Mouse (Mus musculus) stomach, embryonic 15.5 days (tissue): ENCODE data around the gene Smim17. TPM values are rescaled to one million over a fixed set of nuclear protein-coding genes. Genes with fewer than 3 reads are reported as not detected.

Experiments used
- ATAC-seq: fragments of 200-750 bp; cut with Nextera tagmentation; 2 replicates; pipeline ENCODE4 v1.8.0; 2017; ENCODE audit warnings: low read depth, moderate number of reproducible peaks, moderate TSS enrichment; ENCODE audit not compliant: insufficient read depth, low FRiP score
- H3K27ac ChIP-seq: fragments of 300-500 bp; sonication (generic); 2 replicates; pipeline ENCODE4 v1.5.1; 2015; ENCODE audit warnings: mild to moderate bottlenecking, inconsistent platforms
- H3K27me3 ChIP-seq: fragments of 300-500 bp; sonication (generic); replicated peaks from 2 replicates; pipeline ENCODE4 v1.6.1; 2015; ENCODE audit warnings: inconsistent platforms
- H3K36me3 ChIP-seq: fragments of 300-500 bp; sonication (generic); 2 replicates; pipeline ENCODE4 v1.6.1; 2015; ENCODE audit warnings: inconsistent platforms
- H3K4me1 ChIP-seq: fragments of 300-500 bp; sonication (generic); 2 replicates; pipeline ENCODE4 v1.6.1; 2015; ENCODE audit warnings: inconsistent platforms
- H3K4me2 ChIP-seq: fragments of 300-500 bp; sonication (generic); 2 replicates; pipeline ENCODE4 v1.6.1; 2015; ENCODE audit warnings: mild to moderate bottlenecking, inconsistent platforms
- H3K4me3 ChIP-seq: fragments of 300-500 bp; sonication (generic); replicated peaks from 2 replicates; pipeline ENCODE4 v1.5.1; 2015; ENCODE audit warnings: inconsistent platforms
- H3K9ac ChIP-seq: fragments of 300-500 bp; sonication (generic); 2 replicates; pipeline ENCODE4 v1.6.1; 2015; ENCODE audit warnings: inconsistent platforms
- H3K9me3 ChIP-seq: fragments of 300-500 bp; sonication (generic); 2 replicates; pipeline ENCODE4 v1.6.1; 2016; ENCODE audit warnings: inconsistent platforms
- WGBS: fragments of 180-500 bp; shearing (Covaris S2); methylation state at CpG from one replicate; pipeline ENCODE4 v1.1.7; 2015; 5-methylcytosine and 5-hydroxymethylcytosine counted together
- polyA plus RNA-seq: library from polyadenylated mRNA; unstranded; fragments of >200 nt; fragmentation: Nextera tagmentation; extraction: Ambion mirVana; gene quantifications from 2 replicates; pipeline ENCODE4 v1.2.1, GENCODE M21; 2015

The Smim17 gene
- polyA plus RNA-seq, 1 experiment from 2014 or later, result 0.26 TPM

- Histone ChIP-seq H3K27ac (no peak overlapping the region), H3K9ac (no peak overlapping the region), H3K36me3 (no peaks in the 10 kb centered on the region), H3K4me3 (no peak overlapping the region), H3K27me3 (no peaks in the 10 kb centered on the region), H3K4me2 (no peak overlapping the region), H3K4me1 (no peaks in the 10 kb centered on the region), H3K9me3 (no peaks in the 10 kb centered on the region)
- 87% methylated on average over 3 of the region's 3 CpGs for WGBS
- no peak for ATAC-seq
These were observed 25.5 kb upstream of the Smim17 start for GRCm38 (mm10) chr7:6372993-6373392.

- H3K9ac ChIP-seq, result no peak overlapping the region
- no peak for ATAC-seq
- H3K4me1 ChIP-seq, result peaks cover 7% of the 10 kb centered on the region
- no peaks in the 10 kb centered on the region for H3K36me3 ChIP-seq
- WGBS, result 80% methylated on average over 8 of the region's 8 CpGs
- H3K9me3 ChIP-seq, result no peaks in the 10 kb centered on the region
- H3K27ac ChIP-seq, result no peak overlapping the region
- H3K4me3 ChIP-seq, result no peak overlapping the region
- H3K4me2 ChIP-seq, result no peak overlapping the region
- H3K27me3 ChIP-seq, result no peaks in the 10 kb centered on the region
These were observed 20.1 kb upstream of the Smim17 start for GRCm38 (mm10) chr7:6378441-6378840.

- Histone ChIP-seq H3K9ac (no peak overlapping the region), H3K4me2 (no peak overlapping the region), H3K4me3 (no peak overlapping the region), H3K9me3 (no peaks in the 10 kb centered on the region), H3K27ac (no peak overlapping the region), H3K36me3 (no peaks in the 10 kb centered on the region), H3K27me3 (no peaks in the 10 kb centered on the region), H3K4me1 (peaks cover 16% of the 10 kb centered on the region)
- 72% methylated on average over 2 of the region's 2 CpGs for WGBS
- ATAC-seq, result no peak
These were observed 17.1 kb upstream of the Smim17 start for GRCm38 (mm10) chr7:6381431-6381830.

- no peaks in the 10 kb centered on the region for H3K36me3 ChIP-seq
- WGBS, result under 1% methylated on average over 27 of the region's 28 CpGs
- H3K4me1 ChIP-seq, result peaks cover 16% of the 10 kb centered on the region
- no peaks in the 10 kb centered on the region for H3K9me3 ChIP-seq
- no peaks in the 10 kb centered on the region for H3K27me3 ChIP-seq
- H3K27ac ChIP-seq, result no peak within 1 kb of the TSS
- peak; percentile 97 for ATAC-seq
- peak within 1 kb of the TSS; percentile 57 for H3K4me3 ChIP-seq
- peak within 1 kb of the TSS; percentile 51 for H3K9ac ChIP-seq
- H3K4me2 ChIP-seq, result peak within 1 kb of the TSS; percentile 77
These were observed 15.5 kb upstream of the Smim17 start, which contains the start of gene Zfp28 for GRCm38 (mm10) chr7:6383044-6383455. Gene Zfp28 (plus strand): TSS chr7:6383295.

- Histone ChIP-seq H3K27me3 (no peaks in the 10 kb centered on the region), H3K4me1 (peaks cover 16% of the 10 kb centered on the region), H3K4me3 (peak overlapping the region; percentile 57), H3K9me3 (no peaks in the 10 kb centered on the region), H3K9ac (no peak overlapping the region), H3K4me2 (peak overlapping the region; percentile 77), H3K36me3 (no peaks in the 10 kb centered on the region), H3K27ac (no peak overlapping the region)
- 67% methylated on average over 8 of the region's 8 CpGs for WGBS
- ATAC-seq, result no peak
These were observed 14.5 kb upstream of the Smim17 start for GRCm38 (mm10) chr7:6384011-6384410.

- Histone ChIP-seq H3K27me3 (no peaks in the 10 kb centered on the region), H3K4me1 (peaks cover 15% of the 10 kb centered on the region), H3K9me3 (no peaks in the 10 kb centered on the region), H3K36me3 (no peaks in the 10 kb centered on the region), H3K27ac (no peak overlapping the region), H3K4me3 (no peak overlapping the region), H3K9ac (no peak overlapping the region), H3K4me2 (no peak overlapping the region)
- 90% methylated on average over 8 of the region's 8 CpGs for WGBS
- no peak for ATAC-seq
These were observed 11.5 kb upstream of the Smim17 start for GRCm38 (mm10) chr7:6386995-6387394.

- 86% methylated on average over 5 of the region's 5 CpGs for WGBS
- Histone ChIP-seq H3K9ac (no peak overlapping the region), H3K27me3 (no peaks in the 10 kb centered on the region), H3K4me1 (0 out of 2 replicates have a peak, but pooled peaks cover 3% of the 10 kb centered on the region), H3K36me3 (peaks cover 5% of the 10 kb centered on the region; the same call in 1 of the 2 replicates), H3K4me3 (no peak overlapping the region), H3K9me3 (no peaks in the 10 kb centered on the region), H3K27ac (no peak overlapping the region), H3K4me2 (no peak overlapping the region)
- ATAC-seq, result no peak
These were observed 9.5 kb upstream of the Smim17 start for GRCm38 (mm10) chr7:6388971-6389370.

- no peak for ATAC-seq
- 71% methylated on average over 5 of the region's 5 CpGs for WGBS
These were observed 9.1 kb upstream of the Smim17 start for GRCm38 (mm10) chr7:6389449-6389848.

GRCm38 (mm10) chr7:6410043-6410442, 11.5 kb downstream of the Smim17 start, which contains the start of gene Gm20715:
Gene Gm20715 (plus strand): TSS chr7:6410277.
- H3K36me3 ChIP-seq, result no peaks in the 10 kb centered on the region
- peak; percentile 95 for ATAC-seq
- H3K9me3 ChIP-seq, result no peaks in the 10 kb centered on the region
- H3K9ac ChIP-seq, result no peak within 1 kb of the TSS
- WGBS, result 2% methylated on average over 17 of the region's 17 CpGs
- no peak within 1 kb of the TSS for H3K4me2 ChIP-seq
- no peak within 1 kb of the TSS for H3K27ac ChIP-seq
- H3K4me1 ChIP-seq, result no peaks in the 10 kb centered on the region
- H3K4me3 ChIP-seq, result no peak within 1 kb of the TSS
- no peaks in the 10 kb centered on the region for H3K27me3 ChIP-seq

More at GRCm38 (mm10) chr7:6389449-6389848, 9.1 kb upstream of the Smim17 start:
- no peaks in the 10 kb centered on the region for H3K4me1 ChIP-seq
- H3K4me3 ChIP-seq, result no peak overlapping the region
- no peaks in the 10 kb centered on the region for H3K9me3 ChIP-seq
- no peak overlapping the region for H3K4me2 ChIP-seq
- H3K27ac ChIP-seq, result no peak overlapping the region
- peaks cover 5% of the 10 kb centered on the region for H3K36me3 ChIP-seq
- H3K9ac ChIP-seq, result no peak overlapping the region
- no peaks in the 10 kb centered on the region for H3K27me3 ChIP-seq

GRCm38 (mm10) chr7:6414626-6415441, 16.3 kb downstream of the Smim17 start:
- Histone ChIP-seq H3K27ac (no peak overlapping the region), H3K27me3 (0 out of 2 replicates have a peak, but pooled peaks cover 4% of the 10 kb centered on the region), H3K36me3 (no peaks in the 10 kb centered on the region), H3K9ac (no peak overlapping the region), H3K4me2 (no peak overlapping the region), H3K9me3 (no peaks in the 10 kb centered on the region), H3K4me3 (no peak overlapping the region), H3K4me1 (no peaks in the 10 kb centered on the region)
- peak; percentile 10; the same call in 1 of the 2 replicates for ATAC-seq
- WGBS, result 10% methylated on average over 22 of the region's 22 CpGs

GRCm38 (mm10) chr7:6415442-6415787, 16.9 kb downstream of the Smim17 start:
- ATAC-seq, result no peak
- H3K36me3 ChIP-seq, result no peaks in the 10 kb centered on the region
- no peak overlapping the region for H3K9ac ChIP-seq
- 28% methylated on average over 8 of the region's 8 CpGs for WGBS
- 0 out of 2 replicates have a peak, but pooled peaks cover 4% of the 10 kb centered on the region for H3K27me3 ChIP-seq
- no peak overlapping the region for H3K4me2 ChIP-seq
- H3K4me3 ChIP-seq, result no peak overlapping the region
- H3K9me3 ChIP-seq, result no peaks in the 10 kb centered on the region
- no peak overlapping the region for H3K27ac ChIP-seq
- H3K4me1 ChIP-seq, result no peaks in the 10 kb centered on the region

- H3K4me3 ChIP-seq, result no peak overlapping the region
- H3K4me2 ChIP-seq, result no peak overlapping the region
- 0 out of 2 replicates have a peak, but pooled peaks cover 4% of the 10 kb centered on the region for H3K27me3 ChIP-seq
- H3K9me3 ChIP-seq, result no peaks in the 10 kb centered on the region
- no peak for ATAC-seq
- no peaks in the 10 kb centered on the region for H3K4me1 ChIP-seq
- H3K27ac ChIP-seq, result no peak overlapping the region
- no peak overlapping the region for H3K9ac ChIP-seq
- no peaks in the 10 kb centered on the region for H3K36me3 ChIP-seq
- WGBS, result 68% methylated on average over 6 of the region's 6 CpGs
These were observed 21.4 kb downstream of the Smim17 start for GRCm38 (mm10) chr7:6419894-6420293.
